ENCODE assay signal across 21 mouse cellular contexts in genomic region chrX:57288458-57288857, GRCm38 (mm10).
"Had no signal": no experiment of that assay in that cellular context is flagged by ENCODE, and none has a peak within 500 bp of the region (broad histone marks: within the 10 kb centered on the region; RNA-seq: fewer than 3 reads in every experiment).

No protein-coding gene starts in this region.

- H3K9ac ChIP-seq: kidney, embryonic 15.5 days; limb, embryonic 12.5 days; limb, embryonic 15.5 days; liver, embryonic 14.5 days; liver, postnatal 0 days; lung, embryonic 14.5 days; midbrain, embryonic 12.5 days; midbrain, embryonic 15.5 days; neural tube, embryonic 13.5 days had no signal

- DNase-seq: kidney, postnatal 10 days; kidney, postnatal 36 days; layer of hippocampus, postnatal 36 days; left cerebral cortex, postnatal 4 days; liver, postnatal 0 days; lung, embryonic 14.5 days; retina, postnatal 1 day; right cerebral cortex, postnatal 25 days; thymus, adult 18-20 months; thymus, postnatal 36 days had no signal

- H3K4me1 ChIP-seq: kidney, embryonic 15.5 days; limb, embryonic 12.5 days; limb, embryonic 15.5 days; midbrain, embryonic 12.5 days; midbrain, embryonic 15.5 days; neural tube, embryonic 13.5 days had no signal

- H3K9me3 ChIP-seq: kidney, embryonic 15.5 days; limb, embryonic 12.5 days; limb, embryonic 15.5 days; midbrain, embryonic 12.5 days; midbrain, embryonic 15.5 days; neural tube, embryonic 13.5 days had no signal

- H3K4me2 ChIP-seq: kidney, embryonic 15.5 days; limb, embryonic 12.5 days; limb, embryonic 15.5 days; liver, embryonic 11.5 days; lung, embryonic 14.5 days; midbrain, embryonic 12.5 days; midbrain, embryonic 15.5 days; neural tube, embryonic 13.5 days had no signal

- H3K27me3 ChIP-seq: kidney, embryonic 15.5 days; limb, embryonic 12.5 days; limb, embryonic 15.5 days; midbrain, embryonic 12.5 days; midbrain, embryonic 15.5 days; neural tube, embryonic 13.5 days had no signal

- H3K27ac ChIP-seq: kidney, embryonic 15.5 days; limb, embryonic 12.5 days; limb, embryonic 15.5 days; liver, embryonic 14.5 days; macrophage; midbrain, embryonic 12.5 days; midbrain, embryonic 15.5 days; neural tube, embryonic 13.5 days had no signal

- H3K4me3 ChIP-seq: kidney, embryonic 15.5 days; limb, embryonic 12.5 days; limb, embryonic 15.5 days; midbrain, embryonic 12.5 days; midbrain, embryonic 15.5 days; myocyte; neural tube, embryonic 13.5 days had no signal

- H3K36me3 ChIP-seq: kidney, embryonic 15.5 days; limb, embryonic 12.5 days; limb, embryonic 15.5 days; midbrain, embryonic 12.5 days; midbrain, embryonic 15.5 days; neural tube, embryonic 13.5 days had no signal

- ATAC-seq: liver, postnatal 0 days; lung, postnatal 0 days; midbrain, embryonic 15.5 days had no signal
